Mouse (Mus musculus) heart, postnatal 0 days (tissue): ENCODE results near the gene Mlxipl.

Experiments used
- CTCF ChIP-seq: IDR thresholded peaks from 2 replicates; pipeline ENCODE4 v1.5.1; 2016; ENCODE audit warnings: antibody characterized with exemption, control low read depth, low read depth
- EP300 ChIP-seq: IDR thresholded peaks from 2 replicates; pipeline ENCODE4 v1.6.1; 2016; ENCODE audit warnings: antibody characterized with exemption, low read depth

GRCm38 (mm10) chr5:135162821-135163220 is 73.1 kb downstream of the Mlxipl start:
- no peak for TF ChIP-seq CTCF
- no peak for TF ChIP-seq EP300
